Mouse (Mus musculus) embryonic fibroblast, embryonic 13.5 days (primary cell): Measurements from ENCODE around the gene Rhob.

Experiments used
- CTCF ChIP-seq: IDR thresholded peaks from 2 replicates; pipeline ENCODE4 v1.5.1; 2011; ENCODE audit warnings: mild to moderate bottlenecking, control low read depth, low read length, moderate library complexity, borderline replicate concordance; ENCODE audit not compliant: insufficient read depth
- POLR2A ChIP-seq: IDR thresholded peaks from 2 replicates; pipeline ENCODE4 v1.6.1; 2011; ENCODE audit warnings: low read depth, mild to moderate bottlenecking, control low read depth, low read length, moderate library complexity

DNA sequence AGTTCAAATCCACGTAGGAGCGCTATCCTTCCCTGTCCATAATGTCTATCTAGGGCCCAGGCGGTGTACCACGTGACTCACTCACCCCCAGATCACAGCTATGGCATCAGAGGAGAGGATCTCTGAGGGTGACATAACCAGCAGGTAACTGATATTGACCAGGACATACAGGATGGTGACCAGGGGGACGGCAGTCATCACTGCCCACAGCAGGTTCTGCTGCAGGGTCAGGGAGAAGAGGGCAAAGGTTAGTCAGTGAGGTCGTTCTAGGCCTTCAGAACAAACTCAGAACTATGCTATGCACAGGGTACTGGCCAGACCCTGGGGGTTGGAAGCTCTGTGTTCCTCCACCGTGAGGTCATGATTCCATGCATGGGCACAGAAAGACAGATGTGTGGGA, 35.8 kb upstream of the Rhob start:
- TF ChIP-seq POLR2A: no peak
- TF ChIP-seq CTCF: no peak
